Mouse (Mus musculus) lung, adult 2 months (tissue): ENCODE results near the gene Atp1a1. TPM values are rescaled to one million over a fixed set of nuclear protein-coding genes. Genes with fewer than 3 reads are reported as not detected.
A peak's percentile ranks its signal among the peaks of the same experiment; 100 is the strongest.

ENCODE experiments used
- DNase-seq: peaks from one replicate; pipeline ENCODE4 v3.0.0; 2022
- H3K4me1 ChIP-seq: fragments of 200-500 bp; 2 replicates; pipeline ENCODE4 v1.6.1; 2011; ENCODE audit warnings: low read length; ENCODE audit not compliant: control insufficient read depth, insufficient read depth
- H3K4me3 ChIP-seq: fragments of 200-500 bp; replicated peaks from 2 replicates; pipeline ENCODE3; 2011; ENCODE audit warnings: low read depth, mild to moderate bottlenecking, control low read depth, low read length; ENCODE audit errors: extremely low read depth
- CTCF ChIP-seq: fragments of 200-500 bp; IDR thresholded peaks from 2 replicates; pipeline ENCODE4 v1.5.1; 2011; ENCODE audit warnings: mild to moderate bottlenecking, low read length, control low read depth; ENCODE audit not compliant: insufficient read depth
- POLR2A ChIP-seq: fragments of 200-500 bp; IDR thresholded peaks from 2 replicates; pipeline ENCODE4 v1.6.1; 2011; ENCODE audit warnings: low read depth, mild to moderate bottlenecking, control low read depth, low read length, borderline replicate concordance; ENCODE audit errors: extremely low read depth
- WGBS: fragments of 180-500 bp; shearing (Covaris S2); methylation state at CpG from one replicate; pipeline ENCODE4 v1.1.7; 2018; 5-methylcytosine and 5-hydroxymethylcytosine counted together
- polyA plus RNA-seq: library from polyadenylated mRNA; depleted of rRNA; stranded (reverse); fragments of >200 nt; gene quantifications from 2 replicates; pipeline ENCODE4 v1.2.3, GENCODE M21; 2012

The Atp1a1 gene
- polyA plus RNA-seq, 1 experiment, result 267 TPM

DNA sequence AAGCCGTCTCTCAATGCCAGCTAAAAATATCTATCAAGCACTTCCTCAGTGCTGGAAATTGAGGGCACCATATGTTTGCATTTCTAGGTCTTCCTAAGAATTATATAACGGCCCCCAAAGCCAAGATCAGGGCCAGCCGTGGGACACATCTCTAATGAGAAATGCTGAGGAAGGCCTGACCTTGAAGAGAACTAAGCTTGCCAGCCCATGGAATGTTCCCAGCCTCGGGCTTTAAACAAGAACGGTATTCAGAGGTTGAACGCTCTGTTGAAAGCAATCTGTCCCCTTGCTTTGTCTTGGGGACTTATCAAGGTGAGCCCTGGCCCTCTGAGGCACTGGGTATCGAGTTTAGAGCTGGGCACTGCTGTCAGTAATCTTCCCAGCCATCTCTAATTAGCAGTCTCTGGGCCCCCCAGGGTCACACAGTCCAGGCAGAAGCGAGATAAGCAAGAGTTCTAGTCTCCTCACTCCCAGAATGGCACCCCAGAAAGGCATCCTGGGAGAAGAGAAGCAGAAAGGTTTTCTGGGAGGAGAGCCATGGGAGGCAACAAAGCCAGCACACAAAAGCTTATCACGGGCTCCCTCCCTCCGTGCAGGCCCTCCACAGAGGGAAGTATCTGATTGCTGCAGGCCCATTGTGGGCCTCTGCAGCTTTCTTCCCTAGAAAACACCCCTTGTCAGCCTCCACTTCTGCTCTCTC, 41.8 kb downstream of the Atp1a1 start:
- H3K4me3 ChIP-seq, result no peak overlapping the region
- H3K4me1 ChIP-seq, result no peaks in the 10 kb centered on the region; the same call in 1 of the 2 replicates
- DNase-seq, result no peak
- 66% methylated on average over 10 of the region's 10 CpGs for WGBS
- TF ChIP-seq CTCF, result no peak
- TF ChIP-seq POLR2A, result no peak

DNA sequence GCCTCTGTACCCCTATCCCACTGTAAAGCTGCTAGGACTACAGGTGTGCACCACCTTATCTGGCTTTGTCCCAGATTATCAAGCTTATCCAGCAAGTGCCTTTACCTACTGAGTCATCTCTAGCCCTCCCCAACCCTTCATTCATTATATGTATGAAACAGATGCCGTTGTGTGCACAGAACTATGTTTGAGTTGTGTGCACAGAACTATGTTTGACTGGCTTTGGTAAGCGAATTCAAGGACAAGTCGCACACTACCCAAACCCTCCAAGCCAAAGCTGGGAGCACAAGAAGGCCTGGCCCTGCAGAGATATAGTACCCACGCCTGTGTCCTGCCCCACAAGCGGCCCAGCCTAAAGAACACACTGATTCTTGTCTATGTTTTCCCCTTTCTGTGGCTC, 42.5 kb downstream of the Atp1a1 start:
- WGBS, result 85% methylated on average over 5 of the region's 5 CpGs
- TF ChIP-seq POLR2A, result no peak
- TF ChIP-seq CTCF, result no peak
- Histone ChIP-seq H3K4me3 (no peak overlapping the region), H3K4me1 (no peaks in the 10 kb centered on the region; the same call in 1 of the 2 replicates)
- no peak for DNase-seq

DNA sequence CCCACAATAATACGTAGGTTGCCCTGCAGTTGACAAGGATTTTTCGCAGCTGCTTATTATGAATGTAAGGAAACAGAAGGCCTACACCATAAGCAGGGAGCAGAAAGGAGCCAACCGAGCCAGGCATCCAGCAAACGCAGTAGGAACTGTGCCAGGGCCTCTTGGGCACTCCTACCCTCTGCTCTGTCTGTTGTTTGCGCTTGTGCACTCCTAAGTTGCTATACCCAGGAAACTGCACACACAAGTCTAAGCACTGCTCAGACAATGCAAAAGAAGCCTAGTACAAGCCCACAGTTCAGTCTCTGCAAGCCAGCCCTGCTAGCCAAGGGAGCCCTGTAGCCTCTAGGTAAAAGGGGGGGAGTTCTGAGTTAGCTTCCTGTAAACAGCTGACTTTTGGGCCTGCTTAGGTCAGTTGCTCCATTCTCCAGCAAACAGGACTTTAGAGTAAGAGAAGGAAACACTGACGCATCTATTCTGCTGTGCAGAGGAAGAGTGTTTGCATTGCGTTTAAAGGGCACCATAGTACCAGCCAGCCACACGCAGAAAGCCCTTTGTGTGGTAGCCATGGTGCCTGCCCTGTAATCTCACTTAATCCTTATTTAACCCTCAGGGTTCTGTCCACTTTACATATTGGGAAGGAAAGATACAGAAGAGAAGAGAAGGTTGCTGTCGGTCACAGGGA, 43.5 kb downstream of the Atp1a1 start:
- 58% methylated on average over 9 of the region's 9 CpGs for WGBS
- TF ChIP-seq CTCF (no peak), POLR2A (no peak)

DNA sequence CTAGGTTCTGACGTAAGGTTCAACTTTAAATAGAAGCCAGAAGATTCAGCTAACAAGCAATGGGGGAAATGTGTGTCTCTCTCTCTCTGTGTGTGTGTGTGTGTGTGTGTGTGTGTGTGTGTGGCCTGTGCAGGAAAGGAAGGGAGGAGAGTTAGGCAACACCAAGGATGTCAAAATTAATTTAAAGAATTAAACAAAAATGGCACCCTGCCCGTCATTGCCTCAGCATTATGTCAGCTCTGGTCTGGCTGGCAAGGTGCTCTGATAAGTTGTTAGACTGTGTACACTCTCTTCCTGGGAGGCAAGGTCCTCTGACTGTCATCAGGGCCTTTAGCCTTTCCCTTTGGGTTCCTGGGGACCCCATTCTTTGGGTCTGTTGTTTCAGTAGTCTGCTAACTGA, 47.8 kb downstream of the Atp1a1 start:
- 78% methylated on average over 2 of the region's 2 CpGs for WGBS
- TF ChIP-seq POLR2A (no peak), CTCF (no peak)
- no peak for DNase-seq
- no peak overlapping the region for H3K4me3 ChIP-seq
- H3K4me1 ChIP-seq, result peaks cover 3% of the 10 kb centered on the region; the same call in 1 of the 2 replicates

More for the DNA sequence above, 43.5 kb downstream of the Atp1a1 start:
- Histone ChIP-seq H3K4me1 (no peaks in the 10 kb centered on the region; the same call in 1 of the 2 replicates), H3K4me3 (no peak overlapping the region)
- DNase-seq, result peak; percentile 13

GRCm38 (mm10) chr3:101552621-101553620, 51.6 kb downstream of the Atp1a1 start:
- 42% methylated on average over 7 of the region's 7 CpGs for WGBS
- H3K4me3 ChIP-seq, result no peak overlapping the region
- no peak for TF ChIP-seq CTCF
- H3K4me1 ChIP-seq, result peaks cover 6% of the 10 kb centered on the region; the same call in 1 of the 2 replicates
- DNase-seq, result no peak

GRCm38 (mm10) chr3:101551457-101552230, 52.8 kb downstream of the Atp1a1 start:
- peak; percentile 50 for DNase-seq
- TF ChIP-seq CTCF, result no peak
- no peak for TF ChIP-seq POLR2A
- H3K4me3 ChIP-seq, result no peak overlapping the region
- 43% methylated on average over 26 of the region's 26 CpGs for WGBS
- peaks cover 6% of the 10 kb centered on the region; the same call in 1 of the 2 replicates for H3K4me1 ChIP-seq

DNA sequence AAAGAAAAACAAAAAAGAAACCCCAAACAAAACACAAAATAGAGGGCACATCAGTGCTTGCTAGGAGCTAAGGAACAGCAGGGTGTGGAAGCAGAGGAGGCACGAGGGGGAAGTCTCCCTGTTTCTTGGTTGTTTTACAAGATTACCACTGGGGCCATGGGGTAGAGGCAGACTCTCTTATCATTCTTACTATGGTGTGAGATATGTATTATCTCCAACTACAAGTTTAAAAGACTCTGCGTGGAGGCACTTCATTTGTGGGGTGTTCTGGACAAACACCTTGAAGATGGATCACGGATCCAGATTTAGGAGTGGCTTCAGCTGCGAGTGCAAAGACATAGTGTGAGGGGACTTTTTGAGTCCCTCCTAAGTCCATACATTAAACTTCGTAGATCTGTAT, 54.7 kb downstream of the Atp1a1 start:
- no peak for TF ChIP-seq CTCF
- no peak overlapping the region for H3K4me3 ChIP-seq
- no peak for DNase-seq
- 79% methylated on average over 5 of the region's 5 CpGs for WGBS
- H3K4me1 ChIP-seq, result peaks cover 6% of the 10 kb centered on the region; the same call in 1 of the 2 replicates

DNA sequence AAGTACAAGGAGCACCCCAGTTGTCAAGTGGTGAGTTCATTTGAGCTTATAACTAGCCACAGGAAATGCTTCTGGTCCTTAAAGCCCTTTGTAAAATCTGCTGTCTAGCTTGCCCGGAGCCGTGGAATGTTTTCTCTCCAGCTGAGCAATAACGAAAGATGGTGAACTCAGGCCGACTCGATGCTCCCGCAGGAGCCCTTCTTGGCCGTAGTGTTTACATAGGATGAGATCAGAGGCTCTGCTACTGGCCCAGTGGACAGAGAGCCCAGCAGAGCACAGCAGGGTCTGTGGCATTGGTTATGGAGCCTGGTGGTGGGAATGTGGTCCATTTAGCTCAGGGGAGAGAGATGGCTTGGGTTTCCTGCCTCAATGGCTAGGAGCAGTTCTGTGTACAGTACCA, 60.4 kb downstream of the Atp1a1 start:
- H3K4me3 ChIP-seq, result no peak overlapping the region
- no peak for TF ChIP-seq CTCF
- no peak for TF ChIP-seq POLR2A
- no peaks in the 10 kb centered on the region; the same call in 1 of the 2 replicates for H3K4me1 ChIP-seq
- DNase-seq, result no peak
- 17% methylated on average over 7 of the region's 7 CpGs for WGBS

- Histone ChIP-seq H3K4me1 (no peaks in the 10 kb centered on the region; the same call in 1 of the 2 replicates), H3K4me3 (no peak overlapping the region)
- DNase-seq, result no peak
- 77% methylated on average over 6 of the region's 6 CpGs for WGBS
- TF ChIP-seq POLR2A (no peak), CTCF (no peak)
Observed at GRCm38 (mm10) chr3:101541571-101541970, 62.9 kb downstream of the Atp1a1 start.
